Mouse (Mus musculus) skeletal muscle tissue, postnatal 0 days (tissue): ENCODE measurements around the gene Scgb2b11. TPM values are rescaled to one million over a fixed set of nuclear protein-coding genes. Genes with fewer than 3 reads are reported as not detected.

ENCODE experiments used
- polyA plus RNA-seq: library from polyadenylated mRNA; unstranded; fragments of >200 nt; fragmentation: Nextera tagmentation; extraction: Ambion mirVana; gene quantifications from 2 replicates; pipeline ENCODE4 v1.2.1, GENCODE M21; 2015

Scgb2b11 gene
- not detected in 2 replicates for polyA plus RNA-seq

DNA sequence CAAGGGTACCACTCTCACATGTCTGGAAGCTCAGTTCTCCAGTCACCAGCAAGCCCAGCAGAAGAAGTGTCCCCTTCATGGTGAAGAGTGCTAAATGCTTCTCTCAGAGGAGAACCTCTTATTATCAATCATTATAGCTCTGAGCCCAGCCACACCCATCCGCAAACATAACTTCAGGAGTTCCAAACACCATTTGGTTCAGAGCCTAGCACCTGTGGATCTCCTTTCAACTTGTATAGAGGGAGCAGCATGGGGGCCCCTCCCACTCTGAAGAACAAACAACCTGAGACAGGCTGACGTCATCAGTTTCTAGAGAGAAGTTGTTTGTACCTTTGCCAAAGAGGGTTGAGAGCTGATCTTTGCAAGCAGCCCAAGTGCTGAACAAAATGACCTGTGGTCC lies at the start of gene Scgb2b11:
Gene Scgb2b11, minus strand, starts transcription at position 101 of the 400 bp plus-strand sequence.

GRCm38 (mm10) chr7:32222540-32222939 lies 11.6 kb upstream of the Scgb2b11 start, which contains the start of gene Scgb1b11:
Gene Scgb1b11 (plus strand): TSS chr7:32222840.

Other genes starting within 250 kb of the Scgb2b11 start
- not detected in 2 replicates for gene Scgb1b10, start 110.3 kb downstream of the Scgb2b11 start, polyA plus RNA-seq
- gene Scgb1b11, start 11.7 kb upstream of the Scgb2b11 start, polyA plus RNA-seq: not detected in 2 replicates
- not detected in 2 replicates for gene Scgb2b12, start 116.1 kb upstream of the Scgb2b11 start, polyA plus RNA-seq
- gene Scgb1b12, start 123.0 kb upstream of the Scgb2b11 start, polyA plus RNA-seq: not detected in 2 replicates
- not detected in 2 replicates for gene Scgb1b29, start 230.4 kb upstream of the Scgb2b11 start, polyA plus RNA-seq